Mouse (Mus musculus): Measurements from ENCODE around the gene Ap5s1. TPM values are rescaled to one million over a fixed set of nuclear protein-coding genes. Genes with fewer than 3 reads are reported as not detected.
A peak's percentile ranks its signal among the peaks of the same experiment; 100 is the strongest.

Gene Ap5s1
- polyA plus RNA-seq, 1 experiment from 2014 or later: 18.4 TPM

- Histone ChIP-seq H3K36me3 (ENCODE audit: control insufficient read depth, insufficient read depth) (peaks cover 74% of the 10 kb centered on the region), H3K9me3 (replicated peaks; ENCODE audit: control insufficient read depth, low read length) (no peaks in the 10 kb centered on the region), H3K4me3 (ENCODE audit: low read depth, low read length) (no peak overlapping the region), H3K4me1 (ENCODE audit: control insufficient read depth, low read depth, low read length) (peaks cover 20% of the 10 kb centered on the region), H3K9ac (ENCODE audit: low read depth, low read length) (no peak overlapping the region), H3K4me2 (ENCODE audit: low read depth, low read length) (no peak overlapping the region), H3K27ac (ENCODE audit: low read length) (no peak overlapping the region), H3K27me3 (ENCODE audit: control insufficient read depth, insufficient read depth, low read depth, low read length) (no peaks in the 10 kb centered on the region)
- no peak for ATAC-seq (ENCODE audit: low read depth)
- 31% methylated on average over 7 of the region's 7 CpGs for WGBS (ENCODE audit: insufficient replicate concordance)
These were observed 36.1 kb downstream of the Ap5s1 start for GRCm38 (mm10) chr2:131242929-131243328.

GRCm38 (mm10) chr2:131253681-131254328 is 46.9 kb downstream of the Ap5s1 start:
- peak overlapping the region; percentile 40; the same call in 1 of the 2 replicates for H3K9ac ChIP-seq (ENCODE audit: low read depth, low read length)
- peak overlapping the region; percentile 69 for H3K27ac ChIP-seq (ENCODE audit: low read length)
- WGBS (ENCODE audit: insufficient replicate concordance): 5% methylated on average over 7 of the region's 7 CpGs

GRCm38 (mm10) chr2:131254329-131254713 is 47.4 kb downstream of the Ap5s1 start:
- peak; percentile 9; the same call in 1 of the 2 replicates for ATAC-seq (ENCODE audit: low read depth)
- Histone ChIP-seq H3K4me3 (ENCODE audit: low read depth, low read length) (no peak overlapping the region), H3K4me1 (ENCODE audit: control insufficient read depth, low read depth, low read length) (peaks cover 36% of the 10 kb centered on the region), H3K9ac (ENCODE audit: low read depth, low read length) (peak overlapping the region; percentile 35; the same call in 1 of the 2 replicates), H3K27ac (ENCODE audit: low read length) (peak overlapping the region; percentile 69), H3K27me3 (ENCODE audit: control insufficient read depth, insufficient read depth, low read depth, low read length) (no peaks in the 10 kb centered on the region), H3K9me3 (replicated peaks; ENCODE audit: control insufficient read depth, low read length) (no peaks in the 10 kb centered on the region), H3K4me2 (ENCODE audit: low read depth, low read length) (peak overlapping the region; percentile 44), H3K36me3 (ENCODE audit: control insufficient read depth, insufficient read depth) (no peaks in the 10 kb centered on the region)
- 52% methylated on average over 2 of the region's 2 CpGs for WGBS (ENCODE audit: insufficient replicate concordance)

More at GRCm38 (mm10) chr2:131253681-131254328, 46.9 kb downstream of the Ap5s1 start:
- no peaks in the 10 kb centered on the region; the same call in 1 of the 2 replicates for H3K36me3 ChIP-seq (ENCODE audit: control insufficient read depth, insufficient read depth)
- H3K4me1 ChIP-seq (ENCODE audit: control insufficient read depth, low read depth, low read length): peaks cover 34% of the 10 kb centered on the region
- peak overlapping the region; percentile 44 for H3K4me2 ChIP-seq (ENCODE audit: low read depth, low read length)
- ATAC-seq (ENCODE audit: low read depth): peak; percentile 93
- no peaks in the 10 kb centered on the region for H3K27me3 ChIP-seq (ENCODE audit: control insufficient read depth, insufficient read depth, low read depth, low read length)
- H3K9me3 ChIP-seq (replicated peaks; ENCODE audit: control insufficient read depth, low read length): no peaks in the 10 kb centered on the region
- no peak overlapping the region for H3K4me3 ChIP-seq (ENCODE audit: low read depth, low read length)

- Histone ChIP-seq H3K4me1 (ENCODE audit: control insufficient read depth, low read depth, low read length) (peaks cover 51% of the 10 kb centered on the region), H3K9ac (ENCODE audit: low read depth, low read length) (no peak overlapping the region), H3K27ac (ENCODE audit: low read length) (no peak overlapping the region), H3K9me3 (replicated peaks; ENCODE audit: control insufficient read depth, low read length) (no peaks in the 10 kb centered on the region), H3K4me2 (ENCODE audit: low read depth, low read length) (no peak overlapping the region), H3K36me3 (ENCODE audit: control insufficient read depth, insufficient read depth) (no peaks in the 10 kb centered on the region), H3K27me3 (ENCODE audit: control insufficient read depth, insufficient read depth, low read depth, low read length) (no peaks in the 10 kb centered on the region), H3K4me3 (ENCODE audit: low read depth, low read length) (no peak overlapping the region)
- ATAC-seq (ENCODE audit: low read depth): no peak
- WGBS (ENCODE audit: insufficient replicate concordance): 51% methylated on average over 3 of the region's 3 CpGs
These were observed 48.9 kb downstream of the Ap5s1 start for GRCm38 (mm10) chr2:131255738-131256137.

- Histone ChIP-seq H3K9me3 (replicated peaks; ENCODE audit: control insufficient read depth, low read length) (no peaks in the 10 kb centered on the region), H3K27ac (ENCODE audit: low read length) (no peak overlapping the region), H3K4me1 (ENCODE audit: control insufficient read depth, low read depth, low read length) (peaks cover 59% of the 10 kb centered on the region), H3K36me3 (ENCODE audit: control insufficient read depth, insufficient read depth) (no peaks in the 10 kb centered on the region), H3K27me3 (ENCODE audit: control insufficient read depth, insufficient read depth, low read depth, low read length) (no peaks in the 10 kb centered on the region), H3K4me3 (ENCODE audit: low read depth, low read length) (no peak overlapping the region), H3K4me2 (ENCODE audit: low read depth, low read length) (no peak overlapping the region), H3K9ac (ENCODE audit: low read depth, low read length) (no peak overlapping the region)
- 62% methylated on average over 8 of the region's 8 CpGs for WGBS (ENCODE audit: insufficient replicate concordance)
- ATAC-seq (ENCODE audit: low read depth): no peak
These were observed 51.8 kb downstream of the Ap5s1 start for GRCm38 (mm10) chr2:131258693-131259092.

- Histone ChIP-seq H3K4me1 (ENCODE audit: control insufficient read depth, low read depth, low read length) (peaks cover 58% of the 10 kb centered on the region), H3K4me2 (ENCODE audit: low read depth, low read length) (peak overlapping the region; percentile 89), H3K27me3 (ENCODE audit: control insufficient read depth, insufficient read depth, low read depth, low read length) (no peaks in the 10 kb centered on the region), H3K9ac (ENCODE audit: low read depth, low read length) (peak overlapping the region; percentile 91), H3K27ac (ENCODE audit: low read length) (peak overlapping the region; percentile 96), H3K36me3 (ENCODE audit: control insufficient read depth, insufficient read depth) (0 out of 2 replicates have a peak, but pooled peaks cover 2% of the 10 kb centered on the region), H3K9me3 (replicated peaks; ENCODE audit: control insufficient read depth, low read length) (no peaks in the 10 kb centered on the region), H3K4me3 (ENCODE audit: low read depth, low read length) (peak overlapping the region; percentile 34)
- ATAC-seq (ENCODE audit: low read depth): peak; percentile 35
- 30% methylated on average over 9 of the region's 9 CpGs for WGBS (ENCODE audit: insufficient replicate concordance)
These were observed 53.8 kb downstream of the Ap5s1 start for GRCm38 (mm10) chr2:131260544-131261307.

- peak; percentile 6; the same call in 1 of the 2 replicates for ATAC-seq (ENCODE audit: low read depth)
- WGBS (ENCODE audit: insufficient replicate concordance): 10% methylated on average over 10 of the region's 10 CpGs
- H3K36me3 ChIP-seq (ENCODE audit: control insufficient read depth, insufficient read depth): 0 out of 2 replicates have a peak, but pooled peaks cover 2% of the 10 kb centered on the region
- no peaks in the 10 kb centered on the region for H3K9me3 ChIP-seq (replicated peaks; ENCODE audit: control insufficient read depth, low read length)
- no peaks in the 10 kb centered on the region for H3K27me3 ChIP-seq (ENCODE audit: control insufficient read depth, insufficient read depth, low read depth, low read length)
- H3K4me2 ChIP-seq (ENCODE audit: low read depth, low read length): peak overlapping the region; percentile 89
- H3K4me1 ChIP-seq (ENCODE audit: control insufficient read depth, low read depth, low read length): peaks cover 56% of the 10 kb centered on the region
- H3K4me3 ChIP-seq (ENCODE audit: low read depth, low read length): peak overlapping the region; percentile 62
- H3K27ac ChIP-seq (ENCODE audit: low read length): peak overlapping the region; percentile 96
- H3K9ac ChIP-seq (ENCODE audit: low read depth, low read length): peak overlapping the region; percentile 91
These were observed 54.8 kb downstream of the Ap5s1 start for GRCm38 (mm10) chr2:131261481-131262212.

- under 1% methylated on average over 41 of the region's 49 CpGs for WGBS (ENCODE audit: insufficient replicate concordance)
- peak; percentile 94 for ATAC-seq (ENCODE audit: low read depth)
- 0 out of 2 replicates have a peak, but pooled peaks cover 2% of the 10 kb centered on the region for H3K36me3 ChIP-seq (ENCODE audit: control insufficient read depth, insufficient read depth)
- peak within 1 kb of the TSS; percentile 62 for H3K4me3 ChIP-seq (ENCODE audit: low read depth, low read length)
- peak within 1 kb of the TSS; percentile 98 for H3K27ac ChIP-seq (ENCODE audit: low read length)
- H3K27me3 ChIP-seq (ENCODE audit: control insufficient read depth, insufficient read depth, low read depth, low read length): no peaks in the 10 kb centered on the region
- H3K4me1 ChIP-seq (ENCODE audit: control insufficient read depth, low read depth, low read length): peaks cover 51% of the 10 kb centered on the region
- H3K4me2 ChIP-seq (ENCODE audit: low read depth, low read length): peak within 1 kb of the TSS; percentile 89
- peak within 1 kb of the TSS; percentile 91 for H3K9ac ChIP-seq (ENCODE audit: low read depth, low read length)
- H3K9me3 ChIP-seq (replicated peaks; ENCODE audit: control insufficient read depth, low read length): no peaks in the 10 kb centered on the region
These were observed 55.4 kb downstream of the Ap5s1 start, which contains the start of gene Pank2 for GRCm38 (mm10) chr2:131262213-131262672. TSS of gene Pank2 (plus strand) at chr2:131262495.

Measured in liver, embryonic 16.5 days (tissue).